Mouse (Mus musculus): ENCODE data around the gene Kcnip4.

DNA sequence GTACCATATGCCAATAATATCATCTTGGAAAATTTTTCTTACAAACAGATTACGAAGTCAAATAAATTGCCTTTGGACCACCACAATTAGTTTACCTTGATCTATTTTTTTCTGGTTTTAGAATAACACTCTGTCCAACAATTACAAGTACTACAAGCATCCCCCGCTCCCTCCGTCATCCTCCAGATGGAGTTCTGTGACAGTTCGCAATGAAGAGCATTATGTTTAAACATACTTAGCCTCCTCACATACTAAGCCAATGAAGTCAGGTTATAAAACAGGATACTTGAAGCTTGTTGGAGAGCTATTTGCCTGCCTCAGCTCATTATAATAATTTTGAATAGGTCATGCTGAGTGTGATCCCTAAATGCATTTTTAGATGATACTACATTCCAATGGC, 39.0 kb upstream of the Kcnip4 start:
- TF ChIP-seq CTCF (IDR thresholded peaks at IDR 0.05; ENCODE audit: control insufficient read depth, insufficient read depth, insufficient read length) (no peak), CEBPB (IDR thresholded peaks at IDR 0.05; ENCODE audit: low read depth) (no peak), MYOD1 (IDR thresholded peaks at IDR 0.05; ENCODE audit: control insufficient read depth, insufficient read length, low read depth) (no peak), USF1 (IDR thresholded peaks at IDR 0.05; ENCODE audit: low read depth) (no peak), FOSL1 (IDR thresholded peaks at IDR 0.05; ENCODE audit: insufficient read depth, low read length, poor library complexity, severe bottlenecking) (no peak), MAX (IDR thresholded peaks at IDR 0.05) (no peak), MYOG (IDR thresholded peaks at IDR 0.05; ENCODE audit: control insufficient read depth, extremely low read depth, insufficient read length) (no peak)
